8 mouse cellular contexts compared by ENCODE assay signal in the genomic region with DNA sequence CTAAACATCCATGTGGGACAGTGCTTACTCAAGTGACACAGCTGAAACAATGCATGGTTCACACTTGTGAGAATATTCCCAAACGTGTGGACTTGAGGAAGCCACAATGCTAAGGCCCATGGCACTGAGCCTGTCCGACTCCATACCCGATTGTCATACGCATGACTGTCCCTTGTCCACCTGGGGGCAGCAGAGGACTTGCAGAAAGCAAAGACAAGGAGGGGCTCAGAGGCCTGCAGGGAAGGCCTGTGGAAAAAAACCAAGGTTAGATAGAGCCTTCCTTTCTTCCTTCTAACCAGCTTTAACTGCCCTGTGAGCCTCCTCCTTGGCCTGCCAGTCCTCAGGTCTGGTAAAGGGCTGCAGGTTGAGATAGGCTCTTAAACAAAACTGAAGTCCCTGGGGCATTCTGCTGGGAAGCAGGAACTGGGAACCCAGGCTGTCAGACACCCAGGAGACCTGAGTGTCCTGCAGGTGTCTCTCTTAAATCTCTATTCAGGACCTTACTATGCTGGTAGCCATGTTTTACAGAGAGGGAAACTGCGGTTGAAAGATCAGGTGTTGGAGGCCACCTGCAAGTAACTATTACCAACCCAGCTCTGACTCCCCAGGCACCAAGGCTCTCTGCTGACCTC. TPM values are rescaled to one million over a fixed set of nuclear protein-coding genes. Genes with fewer than 3 reads are reported as not detected.
DNase-seq lines count a peak whose midpoint lies in the region; ATAC-seq and TF ChIP-seq lines count a peak whose summit lies in the region.

No protein-coding gene starts in this region.

- H3K9me3 ChIP-seq in intestine, postnatal 0 days (ENCODE audit: control insufficient read depth), result no peaks in the 10 kb centered on the region
- no peaks in the 10 kb centered on the region for H3K9me3 ChIP-seq in midbrain, embryonic 12.5 days

- no peaks in the 10 kb centered on the region for H3K36me3 ChIP-seq in intestine, postnatal 0 days (ENCODE audit: control insufficient read depth, insufficient read depth)
- no peaks in the 10 kb centered on the region for H3K36me3 ChIP-seq in midbrain, embryonic 12.5 days
- H3K36me3 ChIP-seq in spleen, adult 2 months (ENCODE audit: control insufficient read depth, insufficient read depth, low read length), result no peaks in the 10 kb centered on the region

- H3K4me1 ChIP-seq in intestine, postnatal 0 days (replicated peaks; ENCODE audit: control insufficient read depth, insufficient read depth, low read length), result peaks cover 8% of the 10 kb centered on the region; the same call in 1 of the 2 replicates
- H3K4me1 ChIP-seq in midbrain, embryonic 12.5 days, result no peaks in the 10 kb centered on the region
- no peaks in the 10 kb centered on the region for H3K4me1 ChIP-seq in spleen, adult 2 months (ENCODE audit: control insufficient read depth, insufficient read depth, insufficient read length)

- DNase-seq in adrenal gland, adult 8-10 months, result peak; percentile 80
- peak; percentile 76 for DNase-seq in embryo, embryonic 11.5 days (ENCODE audit: low read depth, low spot score)
- DNase-seq in left cerebral cortex, postnatal 25 days (ENCODE audit: low spot score in 2 of 2), result peak; percentile 83 to 86
- peak; percentile 25 to 54 for DNase-seq in spleen, adult 2 months (ENCODE audit: low read depth in 1 of 2, low spot score in 2 of 2)

- H3K9ac ChIP-seq in intestine, postnatal 0 days (ENCODE audit: low read depth, low read length), result no peak overlapping the region
- H3K9ac ChIP-seq in midbrain, embryonic 12.5 days (replicated peaks), result no peak overlapping the region

- intact Hi-C loops in left cerebral cortex, postnatal 25 days (cut with DNase I), result loop anchor here (1.0 to 5.0 kb wide), 2 partner anchors 148 to 160 kb away; no protein-coding TSS in a partner anchor

- peak; percentile 82 for ATAC-seq in granulocyte monocyte progenitor cell, adult 5-6 weeks (replicated peaks; ENCODE audit: poor library complexity, severe bottlenecking)
- ATAC-seq in intestine, postnatal 0 days, result peak; percentile 73
- peak; percentile 90 for ATAC-seq in midbrain, embryonic 12.5 days (ENCODE audit: low FRiP score, low read depth)
- ATAC-seq in inflammation-experienced regulatory T-cells, adult 6 months, result no peak

- no peak overlapping the region for H3K4me3 ChIP-seq in intestine, postnatal 0 days (ENCODE audit: low read depth, low read length)
- H3K4me3 ChIP-seq in midbrain, embryonic 12.5 days, result no peak overlapping the region
- no peak overlapping the region for H3K4me3 ChIP-seq in spleen, adult 2 months (ENCODE audit: extremely low read depth, insufficient read depth, insufficient read length)

- H3K27me3 ChIP-seq in intestine, postnatal 0 days (replicated peaks; ENCODE audit: control insufficient read depth, insufficient read depth, low read length), result no peaks in the 10 kb centered on the region
- no peaks in the 10 kb centered on the region for H3K27me3 ChIP-seq in midbrain, embryonic 12.5 days
- no peaks in the 10 kb centered on the region for H3K27me3 ChIP-seq in spleen, adult 2 months (ENCODE audit: control insufficient read depth, insufficient read depth, low read length)

- peak; percentile 99 for TF ChIP-seq CTCF in intestine, postnatal 0 days (IDR thresholded peaks at IDR 0.05; ENCODE audit: low read depth)
- peak; percentile 61; the same call in 1 of the 2 replicates for TF ChIP-seq CTCF in spleen, adult 2 months (IDR thresholded peaks at IDR 0.05; ENCODE audit: extremely low read depth, insufficient read depth, insufficient read length, insufficient replicate concordance)

- no peak overlapping the region for H3K4me2 ChIP-seq in intestine, postnatal 0 days (replicated peaks; ENCODE audit: low read depth)
- H3K4me2 ChIP-seq in midbrain, embryonic 12.5 days (replicated peaks), result no peak overlapping the region

- WGBS in intestine, postnatal 0 days, result 9% methylated on average over 5 of the region's 5 CpGs
- WGBS in midbrain, embryonic 12.5 days, result 13% methylated on average over 5 of the region's 5 CpGs
- WGBS in spleen, adult 2 months, result 17% methylated on average over 5 of the region's 5 CpGs

- H3K27ac ChIP-seq in intestine, postnatal 0 days (ENCODE audit: low read depth, low read length), result peak overlapping the region; percentile 10
- no peak overlapping the region for H3K27ac ChIP-seq in midbrain, embryonic 12.5 days (replicated peaks)
- H3K27ac ChIP-seq in spleen, adult 2 months (ENCODE audit: insufficient read depth, low read length), result no peak overlapping the region

- no peak for TF ChIP-seq POLR2A in spleen, adult 2 months (IDR thresholded peaks at IDR 0.05; ENCODE audit: low read depth, low read length)

RNA-seq across cellular contexts. Expression of gene Ambp, which starts 4.5 kb away (rescaled TPM):
- total RNA-seq in adrenal gland, adult 8-10 months (2022), result under 1 TPM in 3 of 4 experiments, not detected in 1; 0.28 to 0.83 (median 0.38) TPM
- not detected in 2 replicates for total RNA-seq in granulocyte monocyte progenitor cell, adult 5-6 weeks (2014; fragmentation: Nextera tagmentation)
- total RNA-seq in granulocyte monocyte progenitor cell, adult 5-6 weeks (2017), result not detected in 2 replicates
- polyA plus RNA-seq in intestine, postnatal 0 days (2015; fragmentation: Nextera tagmentation; extraction: Ambion mirVana), result 7.8 and 8.8 TPM in 2 replicates
- not detected for total RNA-seq in left cerebral cortex, postnatal 25 days (2021)
- polyA plus RNA-seq in midbrain, embryonic 12.5 days (2016; fragmentation: Nextera tagmentation; extraction: Ambion mirVana), result 0.42 TPM in 1 of 2 replicates, not detected in the other
- 0.15 and 0.32 TPM in 2 replicates for polyA plus RNA-seq in spleen, adult 2 months (2012; rRNA removed)
- not detected for polyA plus RNA-seq in inflammation-experienced regulatory T-cells, adult 6 months (2017; shearing (Covaris generic))

RNA-seq across cellular contexts. Expression of gene Kif12, which starts 12.9 kb away (rescaled TPM):
- not detected for total RNA-seq in adrenal gland, adult 8-10 months (2022)
- total RNA-seq in granulocyte monocyte progenitor cell, adult 5-6 weeks (2014; fragmentation: Nextera tagmentation), result not detected in 2 replicates
- not detected in 2 replicates for total RNA-seq in granulocyte monocyte progenitor cell, adult 5-6 weeks (2017)
- 61.9 and 75.5 TPM in 2 replicates for polyA plus RNA-seq in intestine, postnatal 0 days (2015; fragmentation: Nextera tagmentation; extraction: Ambion mirVana)
- not detected for total RNA-seq in left cerebral cortex, postnatal 25 days (2021)
- not detected in 2 replicates for polyA plus RNA-seq in midbrain, embryonic 12.5 days (2016; fragmentation: Nextera tagmentation; extraction: Ambion mirVana)
- 0.18 and 0.19 TPM in 2 replicates for polyA plus RNA-seq in spleen, adult 2 months (2012; rRNA removed)
- not detected for polyA plus RNA-seq in inflammation-experienced regulatory T-cells, adult 6 months (2017; shearing (Covaris generic))

RNA-seq across cellular contexts. Expression of gene Col27a1, which starts 54.7 kb away (rescaled TPM):
- 10 to 100 TPM in 3 of 4 experiments, 1 to 10 TPM in 1; 9.8 to 32.3 (median 22.5) TPM for total RNA-seq in adrenal gland, adult 8-10 months (2022)
- total RNA-seq in granulocyte monocyte progenitor cell, adult 5-6 weeks (2014; fragmentation: Nextera tagmentation), result 0.32 TPM in 2 replicates
- total RNA-seq in granulocyte monocyte progenitor cell, adult 5-6 weeks (2017), result 0.10 and 0.60 TPM in 2 replicates
- 5.0 and 7.2 TPM in 2 replicates for polyA plus RNA-seq in intestine, postnatal 0 days (2015; fragmentation: Nextera tagmentation; extraction: Ambion mirVana)
- total RNA-seq in left cerebral cortex, postnatal 25 days (2021), result 1 to 10 TPM; 3.3 to 4.0 TPM
- 2.9 and 4.0 TPM in 2 replicates for polyA plus RNA-seq in midbrain, embryonic 12.5 days (2016; fragmentation: Nextera tagmentation; extraction: Ambion mirVana)
- polyA plus RNA-seq in spleen, adult 2 months (2012; rRNA removed), result 9.1 and 10.2 TPM in 2 replicates
- 1 to 10 TPM in 1 of 3 experiments, under 1 TPM in 2; 0.11 to 1.2 (median 0.65) TPM for polyA plus RNA-seq in inflammation-experienced regulatory T-cells, adult 6 months (2017; shearing (Covaris generic))

Comparison
In these comparisons a context has a peak if more than half of its experiments do, and no peak if none do; other contexts are left out.
1. RNA of gene Kif12, which starts 12.9 kb away (polyA plus RNA-seq): 61.9 to 75.5 TPM in intestine, postnatal 0 days; 0.18 to 0.19 TPM in spleen, adult 2 months, not detected in midbrain, embryonic 12.5 days and not detected in inflammation-experienced regulatory T-cells, adult 6 months; every median in the first group is over 10 times any median in the second.
2. Peak in every context shown above with its lines, with median percentiles within 50 percentile points of each other: DNase-seq.